ENCODE assay signal across 19 mouse cellular contexts in the genomic region with DNA sequence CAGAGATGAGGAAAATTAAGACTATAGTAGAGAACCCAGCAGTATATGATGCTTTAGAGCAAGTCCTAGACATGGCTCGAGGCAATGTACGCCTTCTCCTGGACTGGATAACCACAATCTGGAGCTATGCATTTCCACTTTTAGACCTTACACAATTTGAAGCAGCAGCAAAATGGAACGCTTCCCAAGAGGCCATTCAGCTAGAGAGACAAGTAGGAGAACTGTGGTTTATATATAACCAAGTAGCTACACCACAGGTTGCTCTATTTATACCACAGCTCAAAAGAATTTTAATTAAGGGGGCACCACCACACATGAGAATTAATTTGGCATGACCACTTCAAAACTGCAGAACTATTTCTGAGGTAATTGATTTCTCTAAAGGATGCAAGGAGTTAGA. TPM values are rescaled to one million over a fixed set of nuclear protein-coding genes. Genes with fewer than 3 reads are reported as not detected.
DNase-seq lines count a peak whose midpoint lies in the region; ATAC-seq and TF ChIP-seq lines count a peak whose summit lies in the region.
"Had no signal": no experiment of that assay in that cellular context is flagged by ENCODE, and none has a peak within 500 bp of the region (broad histone marks: within the 10 kb centered on the region; RNA-seq: fewer than 3 reads in every experiment).

No protein-coding gene starts in this region.

- H3K27me3 ChIP-seq in heart, adult 2 months (ENCODE audit: control insufficient read depth, insufficient read depth, low read length): no peaks in the 10 kb centered on the region
- H3K27me3 ChIP-seq in forebrain, embryonic 12.5 days: no peaks in the 10 kb centered on the region
- H3K27me3 ChIP-seq: megakaryocyte, embryonic 14.5 days; midbrain, embryonic 15.5 days had no signal

- no peak overlapping the region for H3K9ac ChIP-seq in heart, adult 2 months (ENCODE audit: low read depth, low read length)
- H3K9ac ChIP-seq in forebrain, embryonic 12.5 days: no peak overlapping the region
- H3K9ac ChIP-seq: liver, postnatal 0 days; midbrain, embryonic 15.5 days had no signal

- no peak overlapping the region for H3K27ac ChIP-seq in heart, adult 2 months
- no peak overlapping the region for H3K27ac ChIP-seq in forebrain, embryonic 12.5 days
- H3K27ac ChIP-seq: midbrain, embryonic 15.5 days; stomach, postnatal 0 days had no signal

- no peak overlapping the region for H3K4me2 ChIP-seq in forebrain, embryonic 12.5 days
- H3K4me2 ChIP-seq: midbrain, embryonic 15.5 days had no signal

- no peaks in the 10 kb centered on the region for H3K79me2 ChIP-seq in heart, adult 2 months (replicated peaks; ENCODE audit: control insufficient read depth, insufficient read depth, low read length)

- TF ChIP-seq POLR2A in heart, adult 2 months (IDR thresholded peaks at IDR 0.05; ENCODE audit: insufficient read depth, low read depth, low read length): no peak

- intact Hi-C loops in heart, adult 2 months (cut with DNase I): no loop called here

- no peak for ATAC-seq in forebrain, embryonic 12.5 days (ENCODE audit: low FRiP score)
- ATAC-seq: forebrain, embryonic 16.5 days; liver, postnatal 0 days; midbrain, embryonic 15.5 days had no signal

- no peaks in the 10 kb centered on the region for H3K9me3 ChIP-seq in forebrain, embryonic 12.5 days
- H3K9me3 ChIP-seq: megakaryocyte, embryonic 14.5 days; midbrain, embryonic 15.5 days had no signal

- no peak for TF ChIP-seq CTCF in heart, adult 2 months (IDR thresholded peaks at IDR 0.05)

- H3K4me1 ChIP-seq in heart, adult 2 months (ENCODE audit: control insufficient read depth, insufficient read depth, low read length): no peaks in the 10 kb centered on the region
- no peaks in the 10 kb centered on the region for H3K4me1 ChIP-seq in forebrain, embryonic 12.5 days
- H3K4me1 ChIP-seq: megakaryocyte, embryonic 14.5 days; midbrain, embryonic 15.5 days had no signal

- 64% methylated on average over 3 of the region's 3 CpGs for WGBS in heart, adult 2 months
- WGBS in forebrain, embryonic 12.5 days: 82% methylated on average over 3 of the region's 3 CpGs

- no peak for TF ChIP-seq EP300 in heart, adult 2 months (IDR thresholded peaks at IDR 0.05; ENCODE audit: insufficient read depth, low read depth, low read length)

- H3K4me3 ChIP-seq in heart, adult 2 months: no peak overlapping the region
- H3K4me3 ChIP-seq in forebrain, embryonic 12.5 days (replicated peaks): no peak overlapping the region
- H3K4me3 ChIP-seq: erythroblast, embryonic 14.5 days; megakaryocyte, embryonic 14.5 days; midbrain, embryonic 15.5 days had no signal

- H3K36me3 ChIP-seq in heart, adult 2 months (ENCODE audit: control insufficient read depth, insufficient read depth, low read length): no peaks in the 10 kb centered on the region
- H3K36me3 ChIP-seq in forebrain, embryonic 12.5 days (replicated peaks): no peaks in the 10 kb centered on the region
- H3K36me3 ChIP-seq: midbrain, embryonic 15.5 days had no signal

- DNase-seq in heart, adult 18-20 months: peak; percentile 11 to 40
- no peak for DNase-seq in heart, adult 2 months
- peak; percentile 21 for DNase-seq in kidney, adult 11 months
- no peak for DNase-seq in kidney, adult 18-20 months
- peak; percentile 31 to 39 for DNase-seq in right cerebral cortex, postnatal 10 days (ENCODE audit: low spot score in 2 of 2)
- no peak for DNase-seq in right cerebral cortex, postnatal 14 days
- DNase-seq: adrenal gland, postnatal 14 days; gastrocnemius, postnatal 10 days; heart, postnatal 4 days; liver; liver, postnatal 0 days; lung, postnatal 14 days; thymus, postnatal 25 days had no signal

RNA-seq across cellular contexts. Expression of a gene that starts 9.2 kb away (rescaled TPM):
- 1 to 10 TPM; 2.1 to 5.2 TPM for total RNA-seq in heart, adult 18-20 months (2021)
- 1 to 10 TPM; 1.9 to 3.5 TPM for total RNA-seq in heart, adult 2 months (2021)
- 1.8 and 2.2 TPM in 2 replicates for polyA plus RNA-seq in heart, adult 2 months (2012; rRNA removed)
- 4.4 and 6.4 TPM in 2 replicates for polyA plus RNA-seq in forebrain, embryonic 12.5 days (2016; fragmentation: Nextera tagmentation; extraction: Ambion mirVana)

Comparison
In these comparisons a context has a peak if more than half of its experiments do, and no peak if none do; other contexts are left out.
1. DNase-seq: peak in heart, adult 18-20 months (2 of 2), kidney, adult 11 months (single experiment) and right cerebral cortex, postnatal 10 days (2 of 2); none in heart, adult 2 months (0 of 2), kidney, adult 18-20 months (single experiment) and right cerebral cortex, postnatal 14 days (single experiment).